Mouse (Mus musculus) heart, adult 9 months (tissue): ENCODE results near the gene Fyttd1.

Experiments
- DNase-seq, 2 experiments: peaks; one replicate each; pipeline ENCODE4 v3.0.0; 2022; ENCODE audit warnings: low spot score in 2 of 2

Fyttd1 gene

DNA sequence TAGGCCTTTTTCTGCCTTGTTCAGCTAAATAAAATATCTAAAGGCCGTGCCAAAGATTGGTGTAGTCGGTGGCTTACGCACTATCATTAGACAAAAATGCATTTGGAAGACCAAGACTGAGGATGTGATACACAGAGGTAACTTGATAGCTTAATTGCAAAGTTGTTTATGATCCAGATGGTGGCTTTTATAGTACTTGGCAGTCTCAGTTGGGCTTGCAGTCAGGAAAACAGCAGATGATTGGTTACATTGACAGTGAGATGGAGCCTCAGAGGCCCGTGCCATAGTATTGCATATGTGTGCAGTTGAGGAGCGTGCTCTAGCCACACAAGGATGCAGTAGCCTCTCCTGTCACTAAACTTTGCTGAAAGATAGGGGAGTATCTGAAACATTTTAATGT, 65.4 kb downstream of the Fyttd1 start:
- DNase-seq = no peak

DNA sequence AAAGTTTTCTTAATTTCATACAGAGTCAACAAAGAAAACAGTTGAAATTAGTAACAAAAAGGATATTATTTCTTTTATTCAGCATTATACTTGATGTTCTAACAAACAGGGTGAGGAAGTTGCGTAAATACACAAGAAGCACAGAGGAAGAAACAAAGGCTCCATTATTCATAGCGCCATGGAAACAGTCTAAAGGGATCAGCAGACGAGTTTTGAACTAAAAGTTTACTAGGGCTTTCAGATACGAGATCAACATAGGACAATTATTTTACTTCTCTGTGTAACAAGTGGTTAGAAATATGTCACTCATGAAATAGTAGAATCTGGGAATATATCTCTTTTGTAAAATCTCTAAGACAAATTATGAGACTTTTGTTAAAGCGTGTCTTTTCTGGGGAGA, 68.1 kb downstream of the Fyttd1 start:
- DNase-seq = no peak

DNA sequence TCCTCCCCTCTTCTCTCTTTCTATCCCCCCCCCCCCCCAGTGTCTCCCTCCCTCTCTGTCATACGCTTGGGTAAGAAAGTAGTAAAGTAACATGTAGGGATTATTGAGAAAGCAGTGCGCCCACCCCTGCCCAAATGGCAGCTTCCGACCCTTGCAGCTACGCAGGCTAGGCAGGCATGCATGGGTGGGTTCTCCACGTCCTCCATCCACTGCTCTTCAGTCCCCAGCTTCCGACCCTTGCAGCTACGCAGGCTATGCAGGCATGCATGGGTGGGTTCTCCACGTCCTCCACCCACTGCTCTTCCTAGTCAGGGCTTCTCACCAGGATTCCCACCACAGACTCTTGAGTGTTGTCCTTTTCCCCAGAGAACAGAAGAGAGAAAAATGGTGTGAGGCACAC, 70.7 kb downstream of the Fyttd1 start:
- no peak for DNase-seq

DNA sequence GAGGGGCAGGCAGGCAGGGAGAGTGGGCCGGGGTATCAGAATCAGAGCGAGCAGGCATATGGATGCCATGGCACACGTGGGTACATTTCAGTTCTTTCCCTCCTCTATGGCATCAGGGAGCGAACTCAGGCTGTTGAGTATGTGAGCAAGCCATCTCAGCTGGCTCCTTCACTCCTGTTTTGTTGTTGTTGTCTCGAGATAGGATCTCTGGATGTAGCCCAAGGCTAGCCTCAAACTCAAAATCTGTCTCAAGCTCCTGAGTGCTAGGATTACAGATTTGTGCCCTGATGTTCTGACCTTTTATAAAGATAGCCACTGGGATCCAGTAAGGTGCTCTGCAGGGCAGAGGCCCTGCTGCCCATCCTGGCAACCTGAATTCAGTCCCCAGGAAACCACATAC, 71.4 kb downstream of the Fyttd1 start:
- DNase-seq = no peak

DNA sequence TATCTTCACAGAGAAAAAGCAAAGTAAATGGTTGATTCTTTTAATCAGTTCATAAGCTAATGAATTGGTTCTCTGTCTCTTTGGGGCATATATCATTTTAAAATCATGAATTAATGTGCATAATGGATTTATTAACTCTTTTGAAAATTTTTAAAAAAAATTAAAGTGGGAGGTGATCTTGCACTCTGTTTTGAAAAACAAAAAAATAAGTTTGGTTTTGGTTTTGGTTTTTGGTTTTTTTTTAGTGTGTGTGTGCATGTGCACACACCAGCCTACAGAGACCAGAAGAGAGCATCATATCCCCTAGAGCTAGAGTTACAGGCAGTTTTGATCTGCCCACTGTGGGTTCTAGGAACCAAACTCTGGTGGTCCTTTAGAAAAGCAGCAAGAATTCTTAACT, 72.0 kb downstream of the Fyttd1 start:
- DNase-seq = no peak

DNA sequence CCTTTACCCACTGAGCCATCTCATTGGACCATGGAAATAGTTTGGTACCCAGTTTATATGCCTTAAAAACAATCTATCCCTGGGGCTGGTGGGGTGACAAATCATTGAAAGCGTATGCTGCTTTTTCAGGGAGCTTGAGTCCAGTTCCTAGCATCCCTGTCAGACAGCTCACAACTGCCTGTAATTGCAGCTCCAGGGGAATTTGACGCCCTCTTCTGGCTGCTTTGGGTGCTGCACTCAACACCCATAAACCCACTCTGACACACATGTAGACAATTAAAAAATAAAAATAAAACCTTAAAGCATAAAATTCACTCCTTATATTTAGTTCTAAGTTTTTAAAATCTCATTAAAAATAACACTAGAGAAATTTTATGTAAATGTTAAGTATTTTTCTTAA, 73.8 kb downstream of the Fyttd1 start:
- DNase-seq = no peak

DNA sequence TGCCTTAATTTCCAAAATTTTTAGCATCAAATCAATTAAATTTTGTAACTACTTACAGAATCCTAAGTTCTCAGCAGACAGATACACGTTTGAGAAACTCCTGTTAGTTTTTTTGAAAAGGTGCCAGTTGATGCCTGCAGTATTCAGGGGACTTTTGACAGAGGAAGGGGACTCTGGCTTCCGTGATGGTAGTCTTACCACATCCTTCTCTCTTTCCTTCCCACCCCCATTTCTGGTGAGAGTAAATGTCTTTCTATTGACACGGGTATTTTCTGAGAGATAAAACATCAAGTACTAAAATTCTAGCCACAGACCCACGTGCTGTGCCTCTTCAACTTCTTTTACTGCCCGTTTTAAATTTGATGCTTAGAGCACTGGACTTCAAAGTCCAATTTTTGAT, 76.5 kb downstream of the Fyttd1 start:
- no peak for DNase-seq

DNA sequence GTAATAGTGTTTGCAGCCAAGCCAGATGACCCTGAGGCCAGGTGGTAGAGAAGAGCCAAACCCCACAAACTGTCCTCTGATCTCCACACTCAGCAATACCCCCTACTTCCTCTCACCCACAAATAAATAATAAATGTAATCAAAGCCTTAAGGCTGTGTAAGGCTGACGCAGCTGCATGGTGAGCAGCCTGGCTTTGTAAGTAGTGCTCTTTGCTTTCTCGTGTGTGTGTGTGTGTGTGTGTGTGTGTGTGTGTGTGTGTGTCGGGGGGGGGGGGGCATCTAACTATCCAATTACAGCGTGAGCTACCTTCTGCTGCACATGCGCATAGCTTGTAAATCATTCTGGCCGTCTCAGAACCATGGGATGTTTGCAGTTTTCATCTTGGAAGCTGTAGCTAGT, 77.0 kb downstream of the Fyttd1 start:
- no peak for DNase-seq

DNA sequence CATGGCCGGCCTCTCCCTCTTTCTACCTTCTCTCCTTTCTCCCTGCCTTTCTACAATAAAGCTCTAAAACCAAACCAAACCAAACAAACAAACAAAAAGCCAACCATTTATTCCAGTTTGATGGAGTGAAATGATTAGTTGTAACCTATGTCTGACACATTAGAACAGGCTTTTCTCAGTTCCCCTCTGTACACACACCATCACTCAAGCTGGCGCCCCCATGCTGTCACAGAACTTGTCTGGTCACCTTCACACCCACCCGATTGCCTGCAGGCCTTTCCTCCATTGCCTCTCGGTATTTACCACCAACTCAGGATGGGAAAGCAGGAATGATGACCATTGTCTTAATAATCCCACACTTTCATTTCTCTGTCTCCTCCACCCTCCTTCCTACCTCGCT, 79.6 kb downstream of the Fyttd1 start:
- DNase-seq = no peak
